Mouse (Mus musculus): ENCODE data around the gene Pkp1. TPM values are rescaled to one million over a fixed set of nuclear protein-coding genes. Genes with fewer than 3 reads are reported as not detected.

Pkp1 gene
- polyA plus RNA-seq, 1 experiment, result not detected

DNA sequence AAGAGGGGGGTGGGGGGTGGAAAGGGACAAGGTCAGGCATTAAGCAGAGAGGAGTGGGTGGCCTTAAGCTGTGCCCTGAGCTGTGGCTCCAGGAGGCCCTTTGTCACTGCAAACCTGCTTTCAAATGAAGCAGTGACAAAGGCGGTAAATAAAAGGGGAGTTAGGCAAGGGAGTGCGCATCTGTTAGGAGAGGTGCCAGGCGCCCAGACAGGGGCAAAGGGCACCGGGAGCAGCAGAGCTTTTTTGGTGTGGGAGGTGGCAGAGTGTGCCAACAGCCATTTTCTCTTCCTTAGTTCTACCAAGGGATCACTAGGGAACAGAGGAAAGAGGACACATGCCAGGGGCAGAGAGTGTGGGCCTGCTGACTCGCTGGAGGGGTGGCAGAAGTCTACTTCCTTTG, 1.8 kb downstream of the Pkp1 start:
- TF ChIP-seq POLR2A (IDR thresholded peaks at IDR 0.05; ENCODE audit: insufficient read depth, low read length), result no peak
- TF ChIP-seq EP300 (IDR thresholded peaks at IDR 0.05; ENCODE audit: insufficient read depth, low read depth, low read length), result no peak
- TF ChIP-seq CTCF (IDR thresholded peaks at IDR 0.05; ENCODE audit: low read depth, low read length), result no peak
- no peak overlapping the region for H3K27ac ChIP-seq (ENCODE audit: insufficient read depth, low read length)
- H3K4me1 ChIP-seq (ENCODE audit: control insufficient read depth, insufficient read depth, low read length), result no peaks in the 10 kb centered on the region

DNA sequence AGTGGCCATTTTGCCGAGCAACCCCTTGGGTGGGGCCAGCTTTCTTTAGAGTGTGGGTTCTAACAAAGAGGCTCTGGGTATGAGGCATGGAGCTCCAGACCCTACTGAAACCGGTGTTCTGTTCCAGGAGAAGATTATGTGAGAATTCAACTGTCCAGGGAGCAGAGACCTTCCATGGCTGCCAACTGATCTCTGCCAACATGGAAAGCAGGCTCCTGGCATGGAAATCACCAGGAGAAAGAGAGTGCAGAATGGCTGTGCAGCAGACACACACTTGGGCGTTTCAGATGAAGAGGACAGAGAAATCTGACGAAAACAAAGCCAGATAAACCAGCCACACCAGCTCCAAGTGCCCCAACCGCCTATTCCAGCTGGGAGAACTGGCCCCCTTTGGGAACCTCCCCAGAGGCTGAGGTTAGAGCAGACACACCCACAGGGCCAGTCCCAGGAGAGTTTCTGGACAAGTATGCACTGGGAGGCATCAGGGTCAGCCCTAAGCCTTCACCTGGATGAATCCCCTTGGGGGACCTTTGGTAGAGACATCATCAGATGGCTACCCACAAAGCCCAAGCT, 2.4 kb downstream of the Pkp1 start:
- TF ChIP-seq POLR2A (IDR thresholded peaks at IDR 0.05; ENCODE audit: insufficient read depth, low read length) (no peak), CTCF (IDR thresholded peaks at IDR 0.05; ENCODE audit: low read depth, low read length) (no peak), EP300 (IDR thresholded peaks at IDR 0.05; ENCODE audit: insufficient read depth, low read depth, low read length) (no peak)
- Histone ChIP-seq H3K4me1 (ENCODE audit: control insufficient read depth, insufficient read depth, low read length) (no peaks in the 10 kb centered on the region), H3K36me3 (ENCODE audit: control insufficient read depth, insufficient read depth, low read length, poor library complexity, severe bottlenecking) (no peaks in the 10 kb centered on the region), H3K9ac (ENCODE audit: low read depth, poor library complexity, severe bottlenecking) (no peak overlapping the region), H3K27ac (ENCODE audit: insufficient read depth, low read length) (no peak overlapping the region), H3K4me3 (ENCODE audit: low read depth, low read length) (no peak overlapping the region), H3K27me3 (ENCODE audit: control insufficient read depth, insufficient read depth, low read length, poor library complexity, severe bottlenecking) (peaks cover 3% of the 10 kb centered on the region; the same call in 1 of the 2 replicates), H3K9me3 (replicated peaks; ENCODE audit: control insufficient read depth, insufficient read depth, low read length, poor library complexity, severe bottlenecking) (no peaks in the 10 kb centered on the region)

More for the DNA sequence above, 1.8 kb downstream of the Pkp1 start:
- Histone ChIP-seq H3K4me3 (ENCODE audit: low read depth, low read length) (no peak overlapping the region), H3K9me3 (replicated peaks; ENCODE audit: control insufficient read depth, insufficient read depth, low read length, poor library complexity, severe bottlenecking) (no peaks in the 10 kb centered on the region), H3K36me3 (ENCODE audit: control insufficient read depth, insufficient read depth, low read length, poor library complexity, severe bottlenecking) (no peaks in the 10 kb centered on the region), H3K27me3 (ENCODE audit: control insufficient read depth, insufficient read depth, low read length, poor library complexity, severe bottlenecking) (peaks cover 3% of the 10 kb centered on the region; the same call in 1 of the 2 replicates), H3K9ac (ENCODE audit: low read depth, poor library complexity, severe bottlenecking) (no peak overlapping the region)

DNA sequence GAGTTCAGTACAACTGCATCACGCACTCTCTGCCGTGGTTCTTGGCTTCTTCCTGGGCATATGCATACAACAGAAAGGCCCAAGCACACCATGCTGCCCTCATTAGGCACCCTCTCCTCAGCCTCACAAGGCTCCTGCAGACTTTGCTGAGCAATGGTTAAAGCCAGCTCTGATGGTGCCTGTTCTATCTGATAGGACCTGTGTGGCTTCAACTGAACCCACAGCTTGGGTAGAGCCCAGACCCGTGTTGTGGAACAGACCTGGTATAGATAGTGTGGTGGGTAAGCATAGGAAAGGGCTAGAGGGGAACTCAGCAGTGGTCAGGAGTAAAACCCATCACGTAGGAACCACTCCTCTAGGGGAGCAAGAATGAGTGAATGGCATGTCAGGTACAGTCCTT, 5.3 kb downstream of the Pkp1 start:
- Histone ChIP-seq H3K27me3 (ENCODE audit: control insufficient read depth, insufficient read depth, low read length, poor library complexity, severe bottlenecking) (peaks cover 3% of the 10 kb centered on the region; the same call in 1 of the 2 replicates), H3K36me3 (ENCODE audit: control insufficient read depth, insufficient read depth, low read length, poor library complexity, severe bottlenecking) (no peaks in the 10 kb centered on the region), H3K4me3 (ENCODE audit: low read depth, low read length) (no peak overlapping the region), H3K9ac (ENCODE audit: low read depth, poor library complexity, severe bottlenecking) (no peak overlapping the region), H3K4me1 (ENCODE audit: control insufficient read depth, insufficient read depth, low read length) (no peaks in the 10 kb centered on the region), H3K27ac (ENCODE audit: insufficient read depth, low read length) (no peak overlapping the region), H3K9me3 (replicated peaks; ENCODE audit: control insufficient read depth, insufficient read depth, low read length, poor library complexity, severe bottlenecking) (no peaks in the 10 kb centered on the region)
- no peak for TF ChIP-seq EP300 (IDR thresholded peaks at IDR 0.05; ENCODE audit: insufficient read depth, low read depth, low read length)
- TF ChIP-seq POLR2A (IDR thresholded peaks at IDR 0.05; ENCODE audit: insufficient read depth, low read length), result no peak
- no peak for TF ChIP-seq CTCF (IDR thresholded peaks at IDR 0.05; ENCODE audit: low read depth, low read length)

DNA sequence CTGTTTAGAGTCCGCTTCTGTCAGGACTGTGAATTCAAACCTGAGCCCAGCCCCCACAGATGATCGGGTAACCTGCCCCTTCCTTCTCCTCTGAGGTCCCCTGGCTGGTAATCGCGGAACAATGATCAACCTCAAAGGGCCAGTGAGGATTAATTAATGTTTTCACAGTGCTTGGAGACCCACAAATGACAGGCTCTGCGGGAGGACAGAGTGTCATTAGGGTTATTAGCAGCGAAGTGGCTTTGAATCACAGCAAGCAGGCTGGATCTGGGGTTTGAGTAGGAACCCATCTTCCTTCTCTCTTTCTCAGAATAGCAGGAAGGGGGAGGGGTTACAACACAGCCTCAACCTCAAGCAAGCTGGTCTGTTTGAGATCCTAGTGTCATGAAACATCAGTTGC, 9.6 kb downstream of the Pkp1 start:
- H3K27ac ChIP-seq (ENCODE audit: insufficient read depth, low read length), result no peak overlapping the region
- H3K4me1 ChIP-seq (ENCODE audit: control insufficient read depth, insufficient read depth, low read length), result no peaks in the 10 kb centered on the region
- no peak for TF ChIP-seq POLR2A (IDR thresholded peaks at IDR 0.05; ENCODE audit: insufficient read depth, low read length)
- TF ChIP-seq EP300 (IDR thresholded peaks at IDR 0.05; ENCODE audit: insufficient read depth, low read depth, low read length), result no peak
- no peak for TF ChIP-seq CTCF (IDR thresholded peaks at IDR 0.05; ENCODE audit: low read depth, low read length)
- H3K27me3 ChIP-seq (ENCODE audit: control insufficient read depth, insufficient read depth, low read length, poor library complexity, severe bottlenecking), result no peaks in the 10 kb centered on the region
- no peak overlapping the region for H3K4me3 ChIP-seq (ENCODE audit: low read depth, low read length)
- no peaks in the 10 kb centered on the region for H3K36me3 ChIP-seq (ENCODE audit: control insufficient read depth, insufficient read depth, low read length, poor library complexity, severe bottlenecking)
- no peaks in the 10 kb centered on the region for H3K9me3 ChIP-seq (replicated peaks; ENCODE audit: control insufficient read depth, insufficient read depth, low read length, poor library complexity, severe bottlenecking)
- H3K9ac ChIP-seq (ENCODE audit: low read depth, poor library complexity, severe bottlenecking), result no peak overlapping the region

DNA sequence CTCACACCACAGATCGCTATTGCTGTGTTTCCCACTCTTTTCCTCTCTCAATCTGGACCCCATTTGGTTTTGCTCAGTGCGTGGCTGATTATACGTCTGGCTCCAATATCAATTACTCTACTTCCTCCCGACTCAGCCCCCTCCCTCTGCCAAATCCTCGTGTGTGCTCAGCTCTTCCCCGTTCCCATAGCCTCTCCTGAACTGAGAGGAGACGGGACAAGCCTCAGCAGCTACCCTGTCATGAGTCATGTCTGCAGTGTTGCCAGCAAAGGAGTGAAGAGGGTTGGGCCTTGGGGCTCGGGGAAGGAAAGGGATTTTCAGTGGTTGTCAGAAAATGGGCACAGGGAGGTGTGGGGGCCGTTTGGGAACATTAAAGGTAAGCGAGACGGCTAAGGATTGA, 12.3 kb downstream of the Pkp1 start:
- TF ChIP-seq EP300 (IDR thresholded peaks at IDR 0.05; ENCODE audit: insufficient read depth, low read depth, low read length), result no peak
- TF ChIP-seq CTCF (IDR thresholded peaks at IDR 0.05; ENCODE audit: low read depth, low read length), result no peak
- no peak for TF ChIP-seq POLR2A (IDR thresholded peaks at IDR 0.05; ENCODE audit: insufficient read depth, low read length)
- Histone ChIP-seq H3K9me3 (replicated peaks; ENCODE audit: control insufficient read depth, insufficient read depth, low read length, poor library complexity, severe bottlenecking) (no peaks in the 10 kb centered on the region), H3K27ac (ENCODE audit: insufficient read depth, low read length) (no peak overlapping the region), H3K9ac (ENCODE audit: low read depth, poor library complexity, severe bottlenecking) (no peak overlapping the region), H3K27me3 (ENCODE audit: control insufficient read depth, insufficient read depth, low read length, poor library complexity, severe bottlenecking) (no peaks in the 10 kb centered on the region), H3K4me3 (ENCODE audit: low read depth, low read length) (no peak overlapping the region), H3K36me3 (ENCODE audit: control insufficient read depth, insufficient read depth, low read length, poor library complexity, severe bottlenecking) (no peaks in the 10 kb centered on the region), H3K4me1 (ENCODE audit: control insufficient read depth, insufficient read depth, low read length) (no peaks in the 10 kb centered on the region)

DNA sequence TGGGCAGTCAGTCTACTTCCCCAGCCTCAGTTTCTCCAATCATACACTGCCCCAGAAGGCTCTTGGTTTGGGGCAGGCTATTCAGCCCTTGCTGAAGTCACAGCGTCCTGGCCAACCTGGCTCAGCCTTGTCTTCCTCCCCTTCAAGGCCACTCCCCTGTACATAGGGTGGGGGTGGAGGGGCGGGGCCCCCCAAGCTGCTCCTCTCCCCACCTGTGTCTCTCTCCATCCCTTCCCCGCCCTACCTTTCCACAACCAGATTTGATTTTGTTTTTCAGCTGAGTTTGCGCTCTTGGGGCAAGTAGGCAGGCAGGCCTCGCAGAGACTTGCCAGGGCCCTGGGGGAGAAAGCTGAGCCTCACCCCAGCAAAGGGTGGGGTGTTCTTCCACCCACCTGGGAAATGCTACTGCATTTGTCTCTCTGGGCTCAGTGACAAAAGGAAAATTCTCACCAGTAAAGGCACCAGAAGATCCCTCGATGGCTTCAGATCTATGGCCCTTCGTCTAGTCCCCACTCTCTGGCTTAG, 19.0 kb downstream of the Pkp1 start:
- H3K27me3 ChIP-seq (ENCODE audit: control insufficient read depth, insufficient read depth, low read length, poor library complexity, severe bottlenecking), result no peaks in the 10 kb centered on the region
- H3K9ac ChIP-seq (ENCODE audit: low read depth, poor library complexity, severe bottlenecking), result no peak overlapping the region
- no peak overlapping the region for H3K4me3 ChIP-seq (ENCODE audit: low read depth, low read length)
- TF ChIP-seq POLR2A (IDR thresholded peaks at IDR 0.05; ENCODE audit: insufficient read depth, low read length) (no peak), EP300 (IDR thresholded peaks at IDR 0.05; ENCODE audit: insufficient read depth, low read depth, low read length) (no peak), CTCF (IDR thresholded peaks at IDR 0.05; ENCODE audit: low read depth, low read length) (no peak)
- H3K9me3 ChIP-seq (replicated peaks; ENCODE audit: control insufficient read depth, insufficient read depth, low read length, poor library complexity, severe bottlenecking), result no peaks in the 10 kb centered on the region
- no peak overlapping the region for H3K27ac ChIP-seq (ENCODE audit: insufficient read depth, low read length)
- H3K4me1 ChIP-seq (ENCODE audit: control insufficient read depth, insufficient read depth, low read length), result no peaks in the 10 kb centered on the region
- no peaks in the 10 kb centered on the region for H3K36me3 ChIP-seq (ENCODE audit: control insufficient read depth, insufficient read depth, low read length, poor library complexity, severe bottlenecking)

Data from ES-Bruce4 (cell line).